Mouse (Mus musculus) spleen, postnatal 14 days (tissue): ENCODE measurements around the gene Cfap77.
"Not testable (repeated sequence)": the region's sequence is repeated elsewhere in the genome, so short reads cannot be mapped to it uniquely, and the experiment has no call there.

Experiments used
- DNase-seq, 2 experiments: peaks; one replicate each; pipeline ENCODE4 v3.0.0; 2021 to 2022; ENCODE audit warnings: low spot score in 2 of 2

The Cfap77 gene

GRCm38 (mm10) chr2:29054991-29055390 lies at the start of gene Cfap77:
Gene Cfap77 (minus strand): TSS chr2:29055066.
- peak; percentile 36 to 65 for DNase-seq

DNA sequence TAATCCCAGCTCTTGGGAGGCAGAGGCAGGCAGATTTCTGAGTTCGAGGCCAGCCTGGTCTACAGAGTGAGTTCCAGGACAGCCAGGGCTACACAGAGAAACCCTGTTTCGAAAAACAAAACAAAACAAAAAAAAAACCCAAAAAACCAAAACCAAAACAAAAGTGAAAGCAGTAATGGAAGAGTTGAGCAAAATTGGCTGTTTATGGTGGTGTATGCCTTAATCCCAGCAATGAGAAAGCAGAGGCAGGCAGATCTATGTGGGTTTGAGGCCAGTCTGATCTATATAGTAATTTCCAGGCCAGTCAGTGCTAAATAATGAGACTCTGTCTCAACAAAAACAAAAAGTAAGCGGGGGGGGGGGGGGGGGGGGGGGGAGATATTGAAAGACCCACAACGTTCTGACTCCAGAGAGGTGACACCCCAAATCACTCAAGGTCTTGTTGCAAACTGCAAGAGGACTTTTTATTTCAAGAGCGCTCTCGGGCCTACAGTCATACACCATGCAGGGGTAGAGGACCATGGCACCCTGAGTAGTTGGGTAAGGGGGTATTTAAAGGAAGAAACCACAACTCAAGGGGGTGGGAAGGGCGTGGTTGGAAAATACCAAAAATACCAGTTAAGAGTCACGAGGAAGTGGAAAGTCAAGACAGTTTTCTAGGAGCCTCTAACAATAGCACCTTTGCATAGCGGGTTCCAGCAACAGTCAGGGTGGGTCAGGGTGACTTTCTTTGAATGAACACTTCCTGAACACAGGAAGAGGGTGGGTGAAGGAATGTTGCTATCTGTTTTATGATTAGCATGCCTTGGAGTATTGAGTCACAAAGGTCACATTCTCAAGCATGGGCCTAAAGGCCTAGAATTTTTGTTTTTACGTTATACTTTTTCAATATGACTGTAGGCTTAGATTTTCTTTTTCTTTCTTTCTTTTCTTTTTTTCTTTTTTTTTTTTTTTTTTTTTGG lies 47.8 kb upstream of the Cfap77 start:
- DNase-seq: not testable (repeated sequence)

DNA sequence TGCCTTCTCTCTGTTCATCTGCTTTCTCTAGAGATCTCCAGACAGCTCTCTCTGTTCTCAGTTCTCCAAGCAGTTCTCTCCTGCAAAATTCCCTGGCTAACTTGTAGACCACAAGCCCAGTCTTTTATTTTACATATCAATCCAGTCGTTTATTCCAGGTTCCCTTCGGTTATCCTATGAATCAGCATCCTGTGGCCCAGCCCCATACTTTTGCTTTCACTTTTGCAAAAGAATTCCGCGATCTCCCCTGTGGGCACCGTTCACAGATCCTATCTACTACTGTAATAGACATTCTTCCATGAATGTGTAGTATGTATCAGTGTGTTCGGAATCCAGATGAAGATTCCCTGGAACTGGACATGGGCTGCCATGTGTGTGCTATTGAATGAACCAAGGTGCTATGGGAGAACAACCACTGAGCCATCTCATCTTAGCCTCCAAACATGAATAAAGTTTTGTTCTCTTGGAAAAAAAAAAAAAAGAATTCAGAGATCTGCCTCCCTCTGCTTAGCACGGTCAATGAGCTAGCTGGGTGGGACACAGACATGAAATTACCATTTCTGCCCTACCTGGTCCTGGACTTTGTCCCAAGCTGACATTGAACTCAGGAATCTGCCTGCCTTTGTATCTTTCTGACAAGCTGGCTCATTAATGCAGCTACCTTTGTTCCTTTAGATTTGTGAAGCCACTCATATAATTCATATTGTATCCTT lies 46.1 kb upstream of the Cfap77 start:
- DNase-seq: no peak

GRCm38 (mm10) chr2:29099646-29100045 lies 44.8 kb upstream of the Cfap77 start:
- no peak for DNase-seq

GRCm38 (mm10) chr2:29098786-29099185 lies 43.9 kb upstream of the Cfap77 start:
- no peak for DNase-seq

GRCm38 (mm10) chr2:29097955-29098354 lies 43.1 kb upstream of the Cfap77 start:
- DNase-seq: not testable (repeated sequence)

DNA sequence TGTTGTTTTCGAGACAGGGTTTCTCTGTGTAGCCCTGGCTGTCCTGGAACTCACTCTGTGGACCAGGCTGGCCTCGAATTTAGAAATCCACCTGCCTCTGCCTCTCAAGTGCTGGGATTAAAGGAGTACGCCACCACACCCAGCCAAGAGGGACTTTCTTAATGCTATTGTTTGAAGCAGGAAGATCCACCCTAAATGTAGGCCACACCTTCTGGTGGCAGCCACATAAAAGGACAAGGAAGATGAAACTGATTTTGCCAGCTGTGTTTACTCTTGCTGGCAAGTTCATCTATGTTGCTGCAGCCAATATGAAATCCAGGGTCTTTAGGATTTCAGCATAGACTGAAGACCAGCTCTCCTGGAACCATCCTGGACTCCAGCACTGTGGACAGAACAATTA lies 42.6 kb upstream of the Cfap77 start:
- DNase-seq: no peak

DNA sequence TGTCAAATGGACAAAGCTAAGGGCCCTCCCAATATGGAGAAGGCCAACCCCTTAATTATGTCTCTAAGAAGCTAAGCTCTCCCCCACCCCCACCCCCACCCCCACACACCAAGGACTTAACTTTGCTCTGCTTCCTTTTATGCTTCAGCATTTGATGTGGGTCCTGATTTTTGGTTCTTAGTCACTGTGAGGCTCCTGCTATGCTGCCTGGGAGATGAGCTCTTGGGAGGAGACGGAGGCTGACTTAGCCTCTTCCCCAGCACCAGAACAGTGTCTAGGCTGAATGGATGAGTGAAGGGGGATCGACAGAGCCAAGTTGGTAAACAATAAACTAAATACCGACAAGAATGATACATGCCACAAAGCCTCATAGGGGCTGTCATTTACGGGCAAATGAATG lies 41.9 kb upstream of the Cfap77 start:
- no peak for DNase-seq

DNA sequence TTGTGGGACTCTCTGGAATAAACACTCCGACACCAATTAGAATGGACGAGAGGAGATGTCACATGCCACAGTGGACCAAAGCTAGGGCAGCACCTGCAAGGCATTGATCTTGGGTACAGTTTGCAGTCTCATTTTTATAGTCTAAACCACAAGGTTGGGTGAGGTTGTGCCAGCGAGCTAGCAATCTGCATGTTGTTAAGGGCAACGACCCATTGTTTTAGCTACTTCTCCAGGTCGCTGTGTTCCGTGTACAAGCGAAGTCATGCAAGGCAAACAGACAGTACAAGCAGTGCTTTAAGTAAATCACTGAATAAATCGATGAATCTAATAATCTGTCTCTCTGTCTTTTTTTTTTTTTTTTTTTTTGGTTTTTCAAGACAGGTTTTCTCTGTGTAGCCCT lies 40.8 kb upstream of the Cfap77 start:
- DNase-seq: no peak

DNA sequence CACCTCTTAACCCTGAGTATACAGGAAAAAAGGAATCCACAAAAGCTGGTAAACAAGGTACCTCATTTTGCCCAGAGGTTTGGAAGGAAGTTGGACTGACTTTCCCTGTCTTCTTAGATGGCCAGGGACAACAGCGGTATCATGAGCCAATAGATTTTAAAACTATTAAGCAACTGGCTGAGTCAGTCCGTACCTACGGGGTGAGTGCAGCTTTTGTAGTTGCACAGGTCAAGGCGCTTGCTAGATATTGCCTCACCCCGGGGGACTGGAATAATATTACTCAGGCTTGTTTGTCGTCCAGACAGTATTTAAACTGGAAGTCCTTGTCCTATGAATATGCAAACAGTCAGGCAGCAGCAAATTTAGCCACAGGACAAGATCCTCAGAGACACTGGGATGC lies 34.4 kb upstream of the Cfap77 start:
- DNase-seq: not testable (repeated sequence)

DNA sequence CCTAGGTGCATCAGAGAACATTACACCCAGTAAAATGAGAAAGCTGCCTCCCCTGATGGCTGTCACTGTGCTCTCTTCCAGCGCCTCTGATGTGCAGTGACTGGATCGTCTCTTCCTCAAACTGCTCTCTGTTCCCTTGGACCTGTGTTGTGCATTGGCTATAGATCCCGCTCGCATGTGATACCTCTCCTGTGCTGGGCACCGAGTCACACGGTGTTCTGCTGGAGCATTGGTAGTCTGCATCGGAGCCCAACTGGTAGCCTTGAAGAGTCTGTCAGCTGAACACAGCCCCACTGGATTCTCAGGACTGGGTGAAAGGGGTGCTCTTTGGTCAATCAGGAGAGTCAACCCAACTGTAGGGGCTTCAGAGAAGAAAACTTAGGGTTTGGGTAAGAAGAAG lies 31.2 kb upstream of the Cfap77 start:
- DNase-seq: no peak

- DNase-seq: no peak
Measured at GRCm38 (mm10) chr2:29081965-29082364, 27.1 kb upstream of the Cfap77 start.

GRCm38 (mm10) chr2:29076226-29076625 lies 21.4 kb upstream of the Cfap77 start:
- DNase-seq: no peak

DNA sequence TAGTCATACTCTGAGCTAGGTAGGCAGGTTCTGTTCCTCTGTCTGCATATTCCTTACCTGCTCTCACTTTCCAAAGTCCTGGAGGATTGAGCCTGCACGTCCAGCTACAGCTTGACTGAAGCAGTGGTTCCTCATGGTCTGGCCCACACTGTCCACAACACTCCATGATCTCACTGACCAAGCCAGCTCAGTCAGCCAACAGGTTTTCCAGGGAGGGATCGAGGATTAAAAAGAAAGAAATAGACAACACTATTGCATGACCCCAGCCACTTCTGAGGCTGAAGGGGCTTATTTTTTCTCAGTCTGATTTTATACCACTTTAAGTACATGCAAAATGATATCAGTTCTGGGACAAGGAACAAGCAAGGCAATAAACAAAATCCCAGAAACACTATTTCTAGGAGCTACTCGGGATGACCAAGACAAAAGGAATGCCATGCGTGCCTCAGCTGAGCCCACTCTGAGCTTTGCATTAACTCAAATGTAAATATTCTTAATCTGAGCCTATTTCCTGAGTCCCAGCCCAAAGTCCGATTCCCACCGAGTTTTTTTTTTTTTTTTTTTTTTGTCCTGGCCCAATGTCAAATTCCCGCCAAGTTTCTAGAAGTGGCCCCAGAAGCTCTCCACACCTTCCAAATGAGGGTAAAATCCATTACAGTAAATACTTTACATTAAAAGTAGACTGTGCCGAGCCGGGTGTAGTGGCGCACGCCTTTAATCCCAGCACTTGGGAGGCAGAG lies 20.6 kb upstream of the Cfap77 start:
- no peak for DNase-seq

GRCm38 (mm10) chr2:29074676-29075075 lies 19.8 kb upstream of the Cfap77 start:
- DNase-seq: no peak

DNA sequence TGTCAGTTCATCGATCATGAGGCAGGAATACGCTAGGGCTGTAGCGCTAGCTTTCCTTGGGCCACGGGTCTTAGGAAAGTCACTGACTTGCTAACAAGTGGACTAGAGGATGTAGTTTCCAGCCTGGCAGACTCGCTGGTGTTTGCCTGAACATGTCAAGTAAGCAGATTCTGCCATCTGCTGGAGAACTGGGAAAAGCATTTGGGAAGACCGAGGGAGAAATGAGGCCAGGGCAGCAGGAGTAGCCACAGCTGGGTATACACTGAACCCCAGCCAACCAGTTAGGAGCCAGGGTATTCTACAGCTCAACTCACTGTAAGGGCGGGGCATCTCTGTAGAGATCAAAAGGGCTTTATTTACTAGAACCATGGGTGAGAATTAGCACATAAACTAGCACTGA lies 11.5 kb upstream of the Cfap77 start:
- no peak for DNase-seq

DNA sequence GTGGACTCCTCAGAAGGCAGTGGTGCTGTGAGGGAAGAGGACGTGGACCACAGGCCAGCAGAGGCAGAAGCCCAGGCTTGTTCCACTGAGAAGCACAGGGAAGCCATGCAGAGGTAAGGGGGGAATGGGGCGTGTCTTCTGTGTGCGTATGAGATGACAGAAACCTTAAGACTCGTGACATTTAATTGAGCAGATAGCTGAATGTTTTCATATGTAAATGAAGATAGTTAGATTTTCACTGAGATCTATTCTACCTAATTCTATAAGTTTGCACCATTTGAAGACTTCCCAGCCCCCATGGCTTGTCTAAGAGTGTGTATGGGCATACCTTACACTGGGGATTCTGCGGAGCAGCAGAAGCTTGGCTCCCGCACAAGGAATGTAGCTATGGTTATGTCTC lies 10.9 kb upstream of the Cfap77 start:
- DNase-seq: no peak

DNA sequence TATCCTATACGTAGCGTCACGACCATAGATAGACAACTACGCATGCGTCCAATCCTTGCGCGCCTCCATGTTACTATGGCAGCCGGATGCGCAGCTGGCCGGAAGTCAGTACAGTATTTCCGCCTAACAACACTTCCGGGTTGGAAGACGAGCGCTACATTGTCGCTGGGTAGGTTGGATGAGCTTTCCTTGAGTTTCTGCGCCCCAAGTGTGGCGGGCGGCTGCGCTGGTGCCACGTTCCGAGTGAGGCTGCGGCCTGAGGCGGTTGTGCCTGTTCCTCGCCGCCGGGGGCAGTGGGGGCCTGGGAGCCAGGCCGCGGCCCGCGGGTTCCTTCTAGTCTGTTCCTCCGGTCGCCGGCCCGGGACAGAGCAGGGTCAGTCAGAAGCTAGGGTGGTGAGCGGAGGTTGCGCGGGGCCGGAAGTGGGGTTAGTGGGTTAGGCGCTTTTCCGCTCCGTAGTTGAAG lies 5.3 kb upstream of the Cfap77 start, which contains the start of gene Ttf1:
TSS of gene Ttf1 (plus strand) at position 128 of the 463 bp plus-strand sequence.
- DNase-seq: peak; percentile 70 to 83

- no peak for DNase-seq
Measured at GRCm38 (mm10) chr2:29054545-29054935, 326 bp downstream of the Cfap77 start.

DNA sequence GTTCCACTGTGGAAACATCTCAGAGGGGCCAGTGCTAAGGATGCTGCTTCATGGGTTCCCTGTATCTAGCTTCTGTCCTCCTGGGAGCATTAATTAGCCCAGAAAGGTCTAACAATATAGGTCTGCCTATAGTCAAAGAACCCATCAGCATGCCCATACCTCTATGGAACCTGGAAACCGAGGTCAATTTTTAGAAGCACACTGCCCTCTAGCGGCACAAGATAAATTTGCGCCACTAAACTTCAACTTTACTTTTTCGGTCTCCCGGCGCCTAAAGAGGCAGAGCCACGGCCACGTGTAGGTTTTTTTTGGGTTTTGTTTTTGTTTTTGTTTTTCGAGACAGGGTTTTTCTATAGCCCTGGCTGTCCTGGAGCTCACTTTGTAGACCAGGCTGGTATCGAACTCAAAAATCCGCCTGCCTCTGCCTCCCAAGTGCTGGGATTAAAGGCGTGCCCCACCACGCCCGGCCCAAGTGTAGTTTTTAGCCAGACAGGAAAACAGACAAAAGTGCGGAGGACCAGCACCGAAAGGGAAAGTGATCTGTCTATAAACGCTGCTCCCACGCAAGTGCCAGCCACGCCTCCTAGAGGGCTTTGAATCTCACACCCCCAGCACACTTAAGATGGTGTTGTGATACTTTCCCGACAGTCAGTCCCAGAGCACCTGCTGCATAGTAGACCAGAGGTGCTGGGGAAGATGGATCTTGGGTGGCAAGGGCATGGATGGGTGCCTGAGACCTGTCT lies 893 bp downstream of the Cfap77 start:
- peak; percentile 22 to 56 for DNase-seq

DNA sequence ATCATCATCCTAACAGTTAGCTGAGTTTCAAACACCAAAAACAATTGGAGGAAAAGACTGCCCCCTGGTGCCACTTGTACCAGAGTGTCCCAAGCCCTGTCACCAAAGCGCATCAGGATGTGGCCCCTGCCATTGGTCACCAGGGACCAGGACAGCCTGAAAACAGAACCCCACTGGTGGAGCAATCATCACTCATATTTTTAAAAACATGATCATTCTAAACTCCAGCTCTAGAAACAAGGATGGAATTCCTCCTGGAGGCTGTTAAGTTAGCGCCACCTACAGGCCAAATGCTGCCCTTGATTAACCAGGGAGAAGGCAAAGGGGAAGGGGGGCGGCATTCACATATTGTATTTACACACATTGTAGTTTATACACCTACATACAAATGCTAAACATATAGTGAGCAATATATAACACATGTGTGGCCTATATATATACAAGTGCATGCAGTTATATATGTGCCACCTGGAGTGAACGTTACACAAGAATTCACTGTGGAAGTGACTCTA lies 1.9 kb downstream of the Cfap77 start:
- peak; percentile 11 to 50 for DNase-seq
